Mouse (Mus musculus): Measurements from ENCODE around the gene Man1c1. TPM values are rescaled to one million over a fixed set of nuclear protein-coding genes. Genes with fewer than 3 reads are reported as not detected.

The Man1c1 gene
- total RNA-seq, 2 experiments from 2014 or later, result 16.7 to 17.9 TPM

- no peak for DNase-seq (ENCODE audit: low spot score in 2 of 2)
Observed at GRCm38 (mm10) chr4:134523447-134523846, 180.6 kb downstream of the Man1c1 start.

GRCm38 (mm10) chr4:134519281-134519680 lies 184.8 kb downstream of the Man1c1 start:
- DNase-seq (ENCODE audit: low spot score in 2 of 2), result no peak

- no peak for DNase-seq (ENCODE audit: low spot score in 2 of 2)
Observed at GRCm38 (mm10) chr4:134518541-134518940, 185.5 kb downstream of the Man1c1 start.

GRCm38 (mm10) chr4:134517719-134518118 lies 186.4 kb downstream of the Man1c1 start:
- DNase-seq (ENCODE audit: low spot score in 2 of 2), result no peak

- DNase-seq (ENCODE audit: low spot score in 2 of 2), result no peak
Observed at GRCm38 (mm10) chr4:134516981-134517380, 187.1 kb downstream of the Man1c1 start.

GRCm38 (mm10) chr4:134515614-134516013 lies 188.5 kb downstream of the Man1c1 start:
- no peak for DNase-seq (ENCODE audit: low spot score in 2 of 2)

GRCm38 (mm10) chr4:134514309-134514930 lies 189.7 kb downstream of the Man1c1 start:
- DNase-seq (ENCODE audit: low spot score in 2 of 2), result no peak

- peak; percentile 40 to 81 for DNase-seq (ENCODE audit: low spot score in 2 of 2)
Observed at GRCm38 (mm10) chr4:134512798-134513197, 191.3 kb downstream of the Man1c1 start.

- no peak for DNase-seq (ENCODE audit: low spot score in 2 of 2)
Observed at GRCm38 (mm10) chr4:134511730-134512129, 192.4 kb downstream of the Man1c1 start.

Small RNA genes within 50 kb of the gene (microRNA-seq; reads per million reads assigned to microRNA genes)
- gene Mir6403, result not detected

Other genes starting within 250 kb of the Man1c1 start
- 100 to 1,000 TPM; 152 to 171 TPM for gene Stmn1, start 236.0 kb downstream of the Man1c1 start, total RNA-seq (2021)
- gene Paqr7, start 207.6 kb downstream of the Man1c1 start, total RNA-seq (2021), result 1 to 10 TPM; 4.8 to 6.3 TPM
- 1 to 10 TPM; 1.9 to 2.1 TPM for gene Aunip, start 193.3 kb downstream of the Man1c1 start, total RNA-seq (2021)
- 100 to 1,000 TPM in 1 of 2 experiments, 10 to 100 TPM in 1; 99.7 to 104 TPM for gene Mtfr1l, start 168.9 kb downstream of the Man1c1 start, total RNA-seq (2021)
- 10 to 100 TPM; 43.5 to 45.4 TPM for gene Selenon, start 152.1 kb downstream of the Man1c1 start, total RNA-seq (2021)
- 10 to 100 TPM; 18.0 to 20.0 TPM for gene Ldlrap1, start 63.7 kb upstream of the Man1c1 start, total RNA-seq (2021)
- gene Maco1, start 149.1 kb upstream of the Man1c1 start, total RNA-seq (2021), result 10 to 100 TPM; 28.5 to 29.9 TPM
- under 1 TPM; 0.27 to 0.62 TPM for gene Rhd, start 160.2 kb upstream of the Man1c1 start, total RNA-seq (2021)
- 10 to 100 TPM; 64.7 to 71.9 TPM for gene Tmem50a, start 210.7 kb upstream of the Man1c1 start, total RNA-seq (2021)
- 100 to 1,000 TPM; 115 to 148 TPM for gene Rsrp1, start 219.3 kb upstream of the Man1c1 start, total RNA-seq (2021)
- 10 to 100 TPM; 48.2 to 53.3 TPM for gene Syf2, start 226.6 kb upstream of the Man1c1 start, total RNA-seq (2021)

Measured in gastrocnemius, postnatal 4 days (tissue).